Mouse (Mus musculus) limb, embryonic 12.5 days (tissue): Measurements from ENCODE around the gene Flnb. TPM values are rescaled to one million over a fixed set of nuclear protein-coding genes. Genes with fewer than 3 reads are reported as not detected.

ENCODE experiments used
- ATAC-seq: fragments of 200-750 bp; cut with Nextera tagmentation; 2 replicates; pipeline ENCODE4 v1.8.0; 2017; ENCODE audit warnings: low read depth, moderate TSS enrichment; ENCODE audit not compliant: insufficient number of reproducible peaks, insufficient read depth, low FRiP score, low TSS enrichment
- H3K27ac ChIP-seq: fragments of 300-500 bp; sonication (generic); 2 replicates; pipeline ENCODE4 v1.5.1; 2016; ENCODE audit warnings: mild to moderate bottlenecking, moderate library complexity
- H3K27me3 ChIP-seq: fragments of 300-500 bp; sonication (generic); 2 replicates; pipeline ENCODE4 v1.6.1; 2016; ENCODE audit warnings: mild to moderate bottlenecking, moderate library complexity
- H3K36me3 ChIP-seq: fragments of 300-500 bp; sonication (generic); 2 replicates; pipeline ENCODE4 v1.6.1; 2016; ENCODE audit warnings: mild to moderate bottlenecking, moderate library complexity
- H3K4me1 ChIP-seq: fragments of 300-500 bp; sonication (generic); replicated peaks from 2 replicates; pipeline ENCODE4 v1.6.1; 2016
- H3K4me2 ChIP-seq: fragments of 300-500 bp; sonication (generic); 2 replicates; pipeline ENCODE4 v1.6.1; 2016; ENCODE audit warnings: mild to moderate bottlenecking, moderate library complexity
- H3K4me3 ChIP-seq: fragments of 300-500 bp; sonication (generic); replicated peaks from 2 replicates; pipeline ENCODE4 v1.5.1; 2016; ENCODE audit warnings: mild to moderate bottlenecking
- H3K9ac ChIP-seq: fragments of 300-500 bp; sonication (generic); replicated peaks from 2 replicates; pipeline ENCODE4 v1.6.1; 2016; ENCODE audit warnings: mild to moderate bottlenecking, moderate library complexity
- H3K9me3 ChIP-seq: fragments of 300-500 bp; sonication (generic); 2 replicates; pipeline ENCODE4 v1.6.1; 2016; ENCODE audit warnings: mild to moderate bottlenecking, moderate library complexity
- WGBS: fragments of 180-500 bp; shearing (Covaris S2); methylation state at CpG from one replicate; pipeline ENCODE4 v1.1.7; 2016; 5-methylcytosine and 5-hydroxymethylcytosine counted together
- polyA plus RNA-seq: library from polyadenylated mRNA; unstranded; fragments of >200 nt; fragmentation: Nextera tagmentation; extraction: Ambion mirVana; gene quantifications from 2 replicates; pipeline ENCODE4 v1.2.1, GENCODE M21; 2016

Flnb gene
- polyA plus RNA-seq, 1 experiment from 2014 or later = 56.7 TPM

DNA sequence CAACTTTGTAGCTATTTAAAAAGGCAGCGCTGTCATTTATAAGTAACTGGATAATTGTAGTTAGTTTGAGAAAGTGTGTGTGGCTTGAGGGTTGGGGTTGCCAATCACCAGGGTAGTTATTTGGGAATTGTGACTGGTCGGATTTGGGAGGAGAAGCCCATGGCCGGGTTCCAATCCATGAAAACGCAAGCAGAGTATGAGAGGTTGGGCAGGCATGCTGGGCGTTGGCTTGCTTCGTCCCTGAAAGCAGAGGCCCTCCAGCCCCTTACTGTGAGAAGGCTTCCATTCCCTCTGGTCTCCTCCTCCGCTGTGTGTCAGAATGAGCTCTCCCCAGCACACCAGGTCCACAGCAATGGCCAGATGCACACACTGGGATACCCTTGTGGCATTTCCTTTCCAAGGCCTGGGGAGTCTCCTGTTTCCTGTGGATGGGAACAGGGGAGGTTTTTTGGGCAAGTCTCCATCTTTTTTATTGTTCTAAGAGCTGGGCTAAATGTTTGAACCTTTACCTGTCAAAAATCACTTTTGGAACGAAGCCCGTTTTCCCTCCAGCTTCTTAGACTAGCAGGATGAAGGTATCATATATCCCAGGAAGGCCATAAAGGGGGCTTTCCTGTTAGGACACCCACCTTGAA is 46.2 kb downstream of the Flnb start:
- peak; percentile 57; the same call in 1 of the 2 replicates for ATAC-seq

DNA sequence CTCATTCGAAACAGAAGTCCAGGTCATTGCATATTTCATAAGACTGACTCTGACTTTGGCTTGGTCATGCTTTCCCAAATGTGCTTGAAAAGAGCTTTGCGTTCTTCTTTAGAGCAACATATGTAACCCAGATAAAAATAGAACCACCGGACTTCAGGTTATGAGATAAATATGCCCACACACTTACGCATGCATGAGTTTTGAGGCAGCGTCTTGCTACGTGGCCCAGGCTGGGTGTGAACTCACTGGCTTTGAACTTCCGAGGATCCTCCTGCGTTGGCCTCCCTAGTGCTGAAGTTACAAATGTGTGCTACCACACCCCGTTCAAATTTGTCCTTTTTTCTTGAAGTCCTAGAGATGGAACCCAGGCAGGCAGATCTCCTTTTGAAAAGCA is 46.7 kb downstream of the Flnb start:
- no peak for ATAC-seq
- Histone ChIP-seq H3K27ac (peak overlapping the region; percentile 79), H3K4me3 (no peak overlapping the region), H3K9ac (no peak overlapping the region), H3K9me3 (no peaks in the 10 kb centered on the region), H3K36me3 (peaks cover 23% of the 10 kb centered on the region), H3K27me3 (no peaks in the 10 kb centered on the region), H3K4me2 (peak overlapping the region; percentile 10; the same call in 1 of the 2 replicates), H3K4me1 (peaks cover 64% of the 10 kb centered on the region)
- 59% methylated on average over 9 of the region's 9 CpGs for WGBS

More for the DNA sequence above, 46.2 kb downstream of the Flnb start:
- H3K9me3 ChIP-seq = no peaks in the 10 kb centered on the region
- peaks cover 18% of the 10 kb centered on the region for H3K36me3 ChIP-seq
- H3K27me3 ChIP-seq = no peaks in the 10 kb centered on the region
- WGBS = 36% methylated on average over 9 of the region's 9 CpGs
- H3K4me2 ChIP-seq = peak overlapping the region; percentile 10; the same call in 1 of the 2 replicates
- H3K9ac ChIP-seq = no peak overlapping the region
- no peak overlapping the region for H3K4me3 ChIP-seq
- peak overlapping the region; percentile 79 for H3K27ac ChIP-seq
- peaks cover 64% of the 10 kb centered on the region for H3K4me1 ChIP-seq

DNA sequence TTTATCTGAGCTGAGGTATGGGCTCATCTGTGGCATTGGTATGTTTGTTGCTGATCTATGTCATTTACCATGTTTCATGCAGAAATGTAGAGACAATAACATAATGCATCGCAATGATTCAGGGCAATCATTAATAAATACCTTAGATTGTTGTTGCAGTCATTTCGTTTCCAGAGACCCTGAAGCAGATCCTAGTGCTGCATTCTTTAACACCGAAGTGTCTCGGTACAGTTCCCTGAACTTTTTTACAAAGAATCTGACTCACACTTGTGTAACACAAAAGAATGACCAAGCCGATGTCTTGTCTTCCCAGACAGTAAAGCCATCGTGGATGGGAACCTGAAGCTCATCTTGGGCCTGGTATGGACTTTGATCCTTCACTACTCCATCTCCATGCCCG is 49.5 kb downstream of the Flnb start:
- no peak overlapping the region for H3K4me2 ChIP-seq
- 92% methylated on average over 7 of the region's 7 CpGs for WGBS
- no peaks in the 10 kb centered on the region for H3K27me3 ChIP-seq
- H3K4me1 ChIP-seq = peaks cover 48% of the 10 kb centered on the region
- no peak overlapping the region for H3K9ac ChIP-seq
- peaks cover 39% of the 10 kb centered on the region for H3K36me3 ChIP-seq
- no peak overlapping the region for H3K4me3 ChIP-seq
- no peak overlapping the region for H3K27ac ChIP-seq
- no peak for ATAC-seq
- H3K9me3 ChIP-seq = no peaks in the 10 kb centered on the region

DNA sequence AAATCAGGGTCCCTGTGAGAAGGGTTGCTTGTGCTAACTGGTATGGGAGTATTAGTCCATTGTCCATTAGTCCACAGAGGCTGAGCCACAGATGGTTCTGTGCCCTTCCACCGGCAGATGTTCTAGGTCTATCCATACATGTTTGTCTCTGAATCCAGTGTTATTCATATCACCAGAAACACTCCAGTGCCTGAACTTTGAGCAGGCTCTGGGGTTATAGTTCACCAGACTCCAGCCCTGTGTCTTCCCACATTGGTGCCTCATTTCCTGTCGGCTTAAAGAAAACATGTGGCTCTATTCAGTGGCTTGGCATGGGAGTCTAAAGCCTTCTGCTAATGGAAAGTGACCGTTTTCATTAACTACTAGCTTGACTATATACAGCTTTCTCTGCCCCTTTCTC is 50.1 kb downstream of the Flnb start:
- H3K27me3 ChIP-seq = no peaks in the 10 kb centered on the region
- peaks cover 44% of the 10 kb centered on the region for H3K4me1 ChIP-seq
- no peak overlapping the region for H3K27ac ChIP-seq
- no peak overlapping the region for H3K4me2 ChIP-seq
- H3K4me3 ChIP-seq = no peak overlapping the region
- no peaks in the 10 kb centered on the region for H3K9me3 ChIP-seq
- no peak overlapping the region for H3K9ac ChIP-seq
- ATAC-seq = no peak
- peaks cover 45% of the 10 kb centered on the region for H3K36me3 ChIP-seq
- 42% methylated on average over 3 of the region's 3 CpGs for WGBS

DNA sequence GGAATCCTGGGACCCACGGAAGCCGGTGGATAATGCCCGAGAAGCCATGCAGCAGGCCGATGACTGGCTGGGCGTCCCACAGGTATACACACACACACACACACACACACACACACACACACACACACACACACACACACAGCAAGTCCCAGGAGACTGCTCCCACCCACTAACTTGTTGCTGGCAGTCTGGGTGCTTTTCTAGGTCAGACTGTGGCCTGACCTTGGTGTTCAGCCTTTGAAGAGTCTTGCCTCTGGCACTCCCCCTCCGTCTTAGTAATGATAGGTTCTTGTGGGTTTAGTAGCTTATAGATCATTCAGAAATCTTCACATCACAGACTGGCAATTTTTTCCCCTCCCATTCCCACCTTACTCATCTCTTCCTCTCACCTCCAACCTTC is 52.0 kb downstream of the Flnb start:
- no peaks in the 10 kb centered on the region for H3K27me3 ChIP-seq
- no peak overlapping the region for H3K4me2 ChIP-seq
- ATAC-seq = no peak
- H3K9ac ChIP-seq = no peak overlapping the region
- H3K27ac ChIP-seq = no peak overlapping the region
- WGBS = 93% methylated on average over 6 of the region's 6 CpGs
- no peak overlapping the region for H3K4me3 ChIP-seq
- H3K36me3 ChIP-seq = peaks cover 64% of the 10 kb centered on the region
- H3K4me1 ChIP-seq = peaks cover 25% of the 10 kb centered on the region
- H3K9me3 ChIP-seq = no peaks in the 10 kb centered on the region

DNA sequence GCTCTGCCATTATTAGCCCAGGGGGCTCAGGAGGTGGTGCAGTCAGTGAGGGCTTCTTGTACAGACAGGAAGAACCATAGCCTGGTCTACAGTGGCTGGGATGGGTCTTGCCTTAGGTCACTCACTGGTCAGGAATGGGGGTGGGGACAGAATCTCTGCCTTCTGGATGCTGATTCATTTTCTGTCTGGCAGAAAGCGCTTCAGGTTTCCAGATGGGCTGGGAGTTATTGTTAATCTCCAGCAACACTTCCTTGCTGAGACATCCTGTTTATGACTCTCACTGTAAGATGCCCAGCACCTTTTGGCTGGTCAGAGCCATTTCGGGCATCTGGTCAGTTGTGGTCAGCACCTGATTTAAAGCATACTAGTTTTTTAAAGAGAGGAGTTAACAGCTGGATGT is 55.8 kb downstream of the Flnb start:
- Histone ChIP-seq H3K4me3 (no peak overlapping the region), H3K4me1 (no peaks in the 10 kb centered on the region), H3K27ac (peak overlapping the region; percentile 23; the same call in 1 of the 2 replicates), H3K27me3 (no peaks in the 10 kb centered on the region), H3K4me2 (no peak overlapping the region), H3K36me3 (peaks cover 80% of the 10 kb centered on the region), H3K9ac (no peak overlapping the region), H3K9me3 (no peaks in the 10 kb centered on the region)
- ATAC-seq = no peak
- WGBS = 56% methylated on average over 2 of the region's 2 CpGs

DNA sequence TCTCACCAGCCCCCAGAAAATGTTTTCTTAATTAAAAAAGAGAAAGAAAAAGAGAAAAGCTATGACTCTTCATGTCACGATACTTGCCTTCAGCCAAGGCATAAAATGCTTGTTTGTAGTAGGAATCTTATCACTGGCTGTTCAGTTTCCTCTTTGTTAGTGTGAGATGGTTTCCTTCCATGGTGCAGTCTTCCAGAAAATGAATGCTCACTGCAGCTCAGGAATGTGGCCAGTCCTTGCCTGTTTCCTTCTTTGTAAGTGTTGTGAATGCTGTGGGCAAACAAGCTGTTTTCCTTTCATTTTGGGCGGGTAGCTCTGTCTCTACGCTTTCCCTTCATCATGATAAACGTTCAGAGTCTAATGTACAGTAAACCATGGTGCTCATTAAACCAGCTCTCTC is 56.7 kb downstream of the Flnb start:
- Histone ChIP-seq H3K4me3 (no peak overlapping the region), H3K4me1 (no peaks in the 10 kb centered on the region), H3K9ac (no peak overlapping the region), H3K27ac (no peak overlapping the region), H3K4me2 (no peak overlapping the region), H3K36me3 (peaks cover 75% of the 10 kb centered on the region), H3K27me3 (no peaks in the 10 kb centered on the region), H3K9me3 (no peaks in the 10 kb centered on the region)
- no peak for ATAC-seq
- WGBS = 84% methylated on average over 4 of the region's 4 CpGs

DNA sequence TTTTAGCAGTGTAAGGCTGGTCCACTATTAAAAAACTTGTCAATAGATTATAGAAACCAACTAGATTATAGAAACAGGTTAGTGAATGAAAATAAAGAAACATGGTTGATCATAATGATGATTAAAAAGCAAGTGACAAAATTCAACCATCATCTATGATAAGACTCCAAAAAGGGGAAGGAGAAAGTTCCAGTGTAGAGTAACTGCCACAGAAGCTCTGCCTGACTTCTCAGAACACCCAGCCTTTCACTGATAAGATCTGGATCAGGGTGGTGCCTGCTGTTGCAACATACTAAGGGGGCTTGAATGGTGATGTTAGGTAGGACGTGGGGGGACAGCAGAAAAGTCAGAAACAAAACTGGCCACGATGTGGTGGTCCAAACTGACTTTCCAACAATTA is 60.2 kb downstream of the Flnb start:
- ATAC-seq = no peak
- no peak overlapping the region for H3K4me3 ChIP-seq
- no peaks in the 10 kb centered on the region for H3K9me3 ChIP-seq
- no peaks in the 10 kb centered on the region for H3K27me3 ChIP-seq
- no peak overlapping the region for H3K4me2 ChIP-seq
- WGBS = 78% methylated on average over 2 of the region's 2 CpGs
- H3K27ac ChIP-seq = no peak overlapping the region
- peaks cover 82% of the 10 kb centered on the region for H3K36me3 ChIP-seq
- H3K9ac ChIP-seq = no peak overlapping the region
- H3K4me1 ChIP-seq = no peaks in the 10 kb centered on the region

DNA sequence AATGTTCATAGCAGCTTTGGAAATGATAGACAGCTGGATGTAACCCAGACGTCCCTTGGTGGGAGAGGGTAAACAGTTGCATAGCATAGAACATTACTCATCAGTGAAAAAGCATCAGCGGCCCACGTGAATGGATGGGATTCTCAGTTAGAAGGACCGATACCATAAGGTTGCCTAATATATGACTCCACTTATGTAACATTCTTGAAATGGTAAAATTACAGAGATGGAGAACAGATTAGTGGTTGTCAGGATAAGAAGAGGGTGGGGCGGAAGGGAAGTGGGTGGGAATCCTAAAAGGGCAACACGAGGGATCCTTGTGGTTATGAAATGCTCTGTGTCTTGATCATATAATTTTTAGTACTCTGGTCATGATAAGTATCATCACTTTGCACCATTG is 62.6 kb downstream of the Flnb start:
- Histone ChIP-seq H3K9ac (no peak overlapping the region), H3K4me1 (no peaks in the 10 kb centered on the region), H3K4me2 (no peak overlapping the region), H3K36me3 (peaks cover 81% of the 10 kb centered on the region), H3K4me3 (no peak overlapping the region), H3K27me3 (no peaks in the 10 kb centered on the region), H3K9me3 (no peaks in the 10 kb centered on the region), H3K27ac (no peak overlapping the region)
- 94% methylated on average over 6 of the region's 6 CpGs for WGBS
- no peak for ATAC-seq

DNA sequence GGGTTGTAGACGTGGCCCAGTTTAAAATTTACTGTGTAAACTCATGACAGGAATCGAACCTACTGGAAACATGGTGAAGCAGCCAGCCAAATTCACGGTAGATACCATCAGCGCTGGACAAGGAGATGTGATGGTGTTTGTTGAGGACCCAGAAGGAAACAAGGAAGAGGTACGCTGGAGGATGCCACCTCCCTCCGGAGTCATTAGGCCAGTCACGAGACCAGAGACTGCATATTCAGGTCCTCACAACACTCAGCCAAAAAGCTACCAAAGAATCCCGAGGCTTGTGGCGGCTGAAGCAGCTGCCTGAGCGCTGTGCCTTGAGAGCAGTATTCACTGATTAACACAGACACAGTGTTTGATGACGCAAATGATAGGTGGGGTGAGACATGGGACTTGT is 63.8 kb downstream of the Flnb start:
- H3K4me3 ChIP-seq = no peak overlapping the region
- H3K9ac ChIP-seq = no peak overlapping the region
- WGBS = 91% methylated on average over 11 of the region's 11 CpGs
- H3K9me3 ChIP-seq = no peaks in the 10 kb centered on the region
- no peak for ATAC-seq
- H3K4me2 ChIP-seq = no peak overlapping the region
- no peaks in the 10 kb centered on the region for H3K27me3 ChIP-seq
- no peaks in the 10 kb centered on the region for H3K4me1 ChIP-seq
- H3K36me3 ChIP-seq = peaks cover 81% of the 10 kb centered on the region
- H3K27ac ChIP-seq = no peak overlapping the region

DNA sequence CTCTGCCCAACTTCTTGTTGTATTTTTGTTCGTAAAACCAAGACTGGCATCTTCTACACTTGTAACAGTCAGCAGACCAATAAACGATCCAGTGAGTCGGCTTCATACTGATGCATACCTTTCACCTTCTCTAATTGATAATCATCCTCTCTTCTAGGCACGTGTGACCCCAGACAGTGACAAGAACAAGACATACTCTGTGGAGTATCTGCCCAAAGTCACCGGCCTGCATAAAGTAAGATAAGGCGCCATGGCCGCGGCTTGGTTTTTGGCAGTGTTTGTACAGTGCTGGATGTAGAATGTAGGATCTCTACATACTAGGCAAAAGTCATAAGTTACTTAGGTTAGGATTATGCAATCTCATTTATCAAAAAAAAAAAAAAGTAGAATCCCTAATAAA is 64.3 kb downstream of the Flnb start:
- no peaks in the 10 kb centered on the region for H3K27me3 ChIP-seq
- 0 out of 2 replicates have a peak, but pooled peaks cover under 1% of the 10 kb centered on the region for H3K4me1 ChIP-seq
- 90% methylated on average over 8 of the region's 8 CpGs for WGBS
- no peaks in the 10 kb centered on the region for H3K9me3 ChIP-seq
- no peak overlapping the region for H3K4me2 ChIP-seq
- ATAC-seq = no peak
- H3K4me3 ChIP-seq = no peak overlapping the region
- peaks cover 81% of the 10 kb centered on the region for H3K36me3 ChIP-seq
- H3K9ac ChIP-seq = no peak overlapping the region
- no peak overlapping the region for H3K27ac ChIP-seq

DNA sequence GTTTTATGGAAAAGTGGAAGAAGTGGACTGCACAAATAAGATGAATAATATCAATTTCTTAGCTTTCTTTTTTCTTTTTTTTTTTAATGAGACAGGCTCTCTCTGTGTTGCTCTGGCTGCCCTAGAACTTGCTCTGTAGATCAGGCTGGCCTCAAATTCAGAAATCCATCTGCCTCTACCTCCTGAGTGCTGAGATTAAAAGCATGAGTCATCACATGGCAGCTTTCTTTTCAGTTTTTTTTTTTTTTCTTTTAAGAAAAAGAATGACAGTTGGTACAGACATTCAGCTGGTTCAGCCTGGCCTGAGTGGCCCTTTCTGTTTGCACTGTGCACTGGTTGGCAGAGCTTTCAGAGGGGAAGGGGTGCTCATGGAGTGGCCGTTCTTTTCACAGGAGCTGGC is 66.4 kb downstream of the Flnb start:
- Histone ChIP-seq H3K9ac (no peak overlapping the region), H3K36me3 (peaks cover 83% of the 10 kb centered on the region), H3K27ac (no peak overlapping the region), H3K4me1 (peaks cover 22% of the 10 kb centered on the region), H3K27me3 (no peaks in the 10 kb centered on the region), H3K9me3 (no peaks in the 10 kb centered on the region), H3K4me2 (no peak overlapping the region), H3K4me3 (no peak overlapping the region)
- WGBS = 95% methylated on average over 1 of the region's 1 CpGs
- ATAC-seq = no peak
